Mouse (Mus musculus) embryonic facial prominence, embryonic 14.5 days (tissue): ENCODE measurements at regions not wholly inside any gene's neighbourhood (a gene's known extent, or its start where the extent isn't known, plus 50 kb on each side); places are given as distances from the start of the nearest gene placed in this dataset.

Source experiments
- ATAC-seq: fragments of 200-750 bp; cut with Nextera tagmentation; 2 replicates; pipeline ENCODE4 v1.8.0; 2017; ENCODE audit warnings: low read depth, moderate number of reproducible peaks, moderate TSS enrichment
- DNase-seq: peaks from one replicate; pipeline ENCODE4 v3.0.0-alpha.2; 2015; ENCODE audit warnings: low spot score
- H3K27ac ChIP-seq: fragments of 300-500 bp; sonication (generic); replicated peaks from 2 replicates; pipeline ENCODE4 v1.5.1; 2014; ENCODE audit warnings: low read depth, mild to moderate bottlenecking, low read length, moderate library complexity
- H3K27me3 ChIP-seq: fragments of 300-500 bp; sonication (generic); replicated peaks from 2 replicates; pipeline ENCODE4 v1.6.1; 2014; ENCODE audit warnings: low read length; ENCODE audit not compliant: control insufficient read depth, insufficient read depth
- H3K36me3 ChIP-seq: fragments of 300-500 bp; sonication (generic); 2 replicates; pipeline ENCODE4 v1.6.1; 2014; ENCODE audit warnings: low read length, mixed read lengths; ENCODE audit not compliant: control insufficient read depth, insufficient read depth
- H3K4me1 ChIP-seq: fragments of 300-500 bp; sonication (generic); 2 replicates; pipeline ENCODE4 v1.6.1; 2014; ENCODE audit warnings: antibody characterized with exemption, low read length; ENCODE audit not compliant: control insufficient read depth, insufficient read depth
- H3K4me2 ChIP-seq: fragments of 300-500 bp; sonication (generic); 2 replicates; pipeline ENCODE4 v1.6.1; 2014; ENCODE audit warnings: low read depth, mild to moderate bottlenecking, low read length, moderate library complexity, mixed read lengths
- H3K4me3 ChIP-seq: fragments of 300-500 bp; sonication (generic); 2 replicates; pipeline ENCODE4 v1.5.1; 2014; ENCODE audit warnings: low read depth, mild to moderate bottlenecking, low read length
- H3K9ac ChIP-seq: fragments of 300-500 bp; sonication (generic); 2 replicates; pipeline ENCODE4 v1.6.1; 2014; ENCODE audit warnings: low read depth, mild to moderate bottlenecking, low read length, moderate library complexity, mixed read lengths
- H3K9me3 ChIP-seq: fragments of 300-500 bp; sonication (generic); 2 replicates; pipeline ENCODE4 v1.6.1; 2016; ENCODE audit warnings: low read length; ENCODE audit not compliant: control insufficient read depth
- WGBS: fragments of 180-500 bp; shearing (Covaris S2); extraction: QIAGEN DNeasy Blood & Tissue Kit; methylation state at CpG from one replicate; pipeline ENCODE4 v1.1.7; 2014; 5-methylcytosine and 5-hydroxymethylcytosine counted together

DNA sequence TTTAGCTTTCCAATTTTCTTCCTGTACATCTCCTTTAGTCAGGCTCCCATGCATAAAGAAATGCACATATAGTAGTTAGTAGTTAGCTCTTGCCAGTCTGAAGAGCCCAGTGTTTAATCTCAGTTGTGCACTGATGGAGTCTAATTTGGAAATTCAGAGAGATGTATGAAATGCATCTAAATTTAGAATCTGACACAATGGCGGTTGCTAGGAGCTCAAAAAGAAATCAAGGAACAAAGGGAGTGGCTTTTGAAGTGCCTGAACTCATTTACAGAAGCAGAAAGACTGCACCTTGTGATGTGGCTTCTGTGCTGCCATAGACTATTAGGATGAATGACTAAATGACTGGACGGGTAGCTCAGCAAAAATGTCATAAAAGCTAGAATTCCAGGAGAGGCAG, 916.3 kb downstream of the Rps29 start:
- Histone ChIP-seq H3K36me3 (no peaks in the 10 kb centered on the region), H3K9me3 (no peaks in the 10 kb centered on the region), H3K27ac (no peak overlapping the region), H3K4me3 (no peak overlapping the region), H3K4me2 (no peak overlapping the region), H3K9ac (no peak overlapping the region), H3K4me1 (no peaks in the 10 kb centered on the region), H3K27me3 (no peaks in the 10 kb centered on the region)
- DNase-seq (no peak), ATAC-seq (no peak)
- WGBS: 53% methylated on average over 2 of the region's 2 CpGs

DNA sequence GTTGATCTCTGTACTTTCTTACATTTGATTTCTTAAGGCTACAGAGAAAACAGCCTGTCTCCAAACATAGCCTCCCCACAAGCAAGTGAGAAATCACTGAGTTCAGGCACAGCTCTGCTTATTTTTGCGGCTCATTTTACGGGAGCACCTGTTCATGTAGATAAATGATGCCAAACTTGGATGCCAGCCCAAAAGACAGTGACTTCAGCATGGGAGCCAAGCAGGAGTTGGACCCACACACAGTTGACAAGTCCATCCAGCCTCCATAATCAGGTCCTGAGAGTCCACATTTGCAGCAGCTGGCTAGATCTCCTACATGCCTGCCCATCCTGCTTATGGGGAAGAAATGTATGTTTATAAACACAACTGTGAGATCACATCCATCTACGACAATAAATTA, 927.2 kb downstream of the Rps29 start:
- no peaks in the 10 kb centered on the region for H3K36me3 ChIP-seq
- no peaks in the 10 kb centered on the region for H3K4me1 ChIP-seq
- DNase-seq (peak; percentile 8), ATAC-seq (no peak)
- no peak overlapping the region for H3K27ac ChIP-seq
- WGBS: 84% methylated on average over 3 of the region's 3 CpGs
- H3K9ac ChIP-seq: no peak overlapping the region
- H3K4me3 ChIP-seq: no peak overlapping the region
- H3K4me2 ChIP-seq: no peak overlapping the region
- no peaks in the 10 kb centered on the region for H3K9me3 ChIP-seq
- H3K27me3 ChIP-seq: no peaks in the 10 kb centered on the region

DNA sequence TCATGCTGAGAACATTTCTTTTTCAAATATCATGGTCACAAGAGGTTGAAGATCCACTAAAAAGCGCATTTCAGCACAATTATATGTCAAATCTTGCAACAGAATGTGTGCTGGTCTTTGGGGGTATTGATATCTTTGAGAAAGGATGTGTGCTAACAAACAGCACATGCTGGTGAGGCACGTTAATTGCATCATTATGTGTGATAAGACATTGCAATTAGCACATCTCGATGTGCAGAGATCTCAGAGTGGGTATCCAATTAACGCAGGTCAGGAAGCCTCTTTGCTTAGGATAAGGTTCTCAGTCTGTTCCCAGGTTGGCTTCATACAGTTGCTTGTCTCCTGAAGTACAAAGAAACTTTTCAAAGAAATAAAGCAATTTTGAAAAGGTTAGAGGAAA, 941.9 kb downstream of the Rps29 start:
- H3K27ac ChIP-seq: no peak overlapping the region
- no peak for ATAC-seq
- no peak overlapping the region for H3K4me2 ChIP-seq
- H3K4me3 ChIP-seq: no peak overlapping the region
- no peak for DNase-seq
- H3K36me3 ChIP-seq: no peaks in the 10 kb centered on the region
- WGBS: 51% methylated on average over 4 of the region's 4 CpGs
- H3K9me3 ChIP-seq: no peaks in the 10 kb centered on the region
- no peaks in the 10 kb centered on the region for H3K27me3 ChIP-seq
- no peak overlapping the region for H3K9ac ChIP-seq
- H3K4me1 ChIP-seq: no peaks in the 10 kb centered on the region

DNA sequence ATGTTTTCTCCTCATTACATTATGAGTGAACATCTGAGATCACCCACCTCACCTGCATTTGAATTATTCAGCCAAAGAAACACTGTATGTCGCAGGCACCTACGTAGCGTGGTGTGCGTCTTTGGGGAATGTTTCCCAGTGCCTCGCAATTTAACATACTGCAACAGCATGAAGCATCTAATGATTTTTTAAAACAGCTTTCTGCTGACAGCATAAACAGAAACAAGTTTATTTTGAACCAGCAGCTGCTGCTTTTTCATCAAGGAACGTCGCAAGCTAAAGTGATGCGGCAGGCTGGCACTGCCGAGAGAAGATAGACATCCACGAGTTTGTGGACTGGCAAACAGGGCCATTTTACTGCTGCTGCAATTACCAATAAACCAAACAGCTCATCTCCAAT, 950.7 kb downstream of the Rps29 start:
- no peak overlapping the region for H3K4me3 ChIP-seq
- H3K27me3 ChIP-seq: no peaks in the 10 kb centered on the region
- no peak for DNase-seq
- no peak overlapping the region for H3K4me2 ChIP-seq
- ATAC-seq: no peak
- H3K27ac ChIP-seq: no peak overlapping the region
- 89% methylated on average over 10 of the region's 10 CpGs for WGBS
- H3K36me3 ChIP-seq: no peaks in the 10 kb centered on the region
- H3K9ac ChIP-seq: no peak overlapping the region
- H3K9me3 ChIP-seq: no peaks in the 10 kb centered on the region
- H3K4me1 ChIP-seq: no peaks in the 10 kb centered on the region

DNA sequence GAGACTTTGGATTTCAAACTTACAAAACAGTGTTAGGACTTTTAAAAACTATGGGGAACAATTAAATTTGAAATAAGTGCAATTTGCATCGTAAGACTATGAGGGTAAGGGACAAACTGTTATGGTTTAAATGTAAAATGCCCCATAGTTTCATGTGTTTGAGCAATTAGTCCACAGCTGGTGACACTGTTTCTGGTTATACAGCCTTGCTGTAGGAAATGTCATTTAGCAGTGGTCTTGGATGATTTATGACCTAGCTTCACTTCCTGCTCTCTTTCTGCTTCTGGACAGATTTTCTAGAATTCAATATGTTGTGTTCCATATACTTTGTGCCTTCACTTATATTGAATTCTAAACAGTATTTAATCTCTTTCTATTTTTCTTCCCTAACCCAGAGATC, 961.5 kb upstream of the Mdga2 start:
- H3K36me3 ChIP-seq: no peaks in the 10 kb centered on the region
- ATAC-seq: no peak
- WGBS: 86% methylated on average over 1 of the region's 1 CpGs

DNA sequence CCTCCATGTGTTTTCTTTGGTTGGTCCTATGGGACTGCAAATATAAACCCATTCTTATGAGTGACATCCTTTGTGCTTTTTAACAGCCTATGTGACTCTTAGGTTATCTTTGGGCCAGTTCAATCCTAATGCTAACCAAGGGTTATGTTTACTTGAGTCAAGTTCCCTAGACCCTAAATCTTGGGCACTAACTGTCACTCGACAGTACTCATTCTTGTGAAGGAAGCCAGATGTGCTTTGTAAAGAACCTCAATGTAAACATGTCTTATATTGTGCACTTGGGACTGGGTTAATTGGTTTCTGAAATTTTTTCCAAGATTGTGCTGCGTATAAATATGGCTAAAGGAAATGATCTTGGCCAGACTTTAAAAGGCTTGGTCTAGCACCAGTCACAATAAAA, 939.0 kb upstream of the Mdga2 start:
- H3K9ac ChIP-seq: no peak overlapping the region
- H3K27me3 ChIP-seq: no peaks in the 10 kb centered on the region
- H3K36me3 ChIP-seq: no peaks in the 10 kb centered on the region
- no peaks in the 10 kb centered on the region for H3K9me3 ChIP-seq
- WGBS: 62% methylated on average over 2 of the region's 2 CpGs
- ATAC-seq (no peak), DNase-seq (no peak)
- no peak overlapping the region for H3K27ac ChIP-seq
- no peaks in the 10 kb centered on the region for H3K4me1 ChIP-seq
- H3K4me3 ChIP-seq: no peak overlapping the region
- no peak overlapping the region for H3K4me2 ChIP-seq

More for the DNA sequence above, 961.5 kb upstream of the Mdga2 start:
- Histone ChIP-seq H3K4me3 (no peak overlapping the region), H3K27me3 (no peaks in the 10 kb centered on the region), H3K27ac (no peak overlapping the region), H3K9ac (no peak overlapping the region), H3K4me2 (no peak overlapping the region), H3K4me1 (no peaks in the 10 kb centered on the region), H3K9me3 (no peaks in the 10 kb centered on the region)
- DNase-seq: no peak

DNA sequence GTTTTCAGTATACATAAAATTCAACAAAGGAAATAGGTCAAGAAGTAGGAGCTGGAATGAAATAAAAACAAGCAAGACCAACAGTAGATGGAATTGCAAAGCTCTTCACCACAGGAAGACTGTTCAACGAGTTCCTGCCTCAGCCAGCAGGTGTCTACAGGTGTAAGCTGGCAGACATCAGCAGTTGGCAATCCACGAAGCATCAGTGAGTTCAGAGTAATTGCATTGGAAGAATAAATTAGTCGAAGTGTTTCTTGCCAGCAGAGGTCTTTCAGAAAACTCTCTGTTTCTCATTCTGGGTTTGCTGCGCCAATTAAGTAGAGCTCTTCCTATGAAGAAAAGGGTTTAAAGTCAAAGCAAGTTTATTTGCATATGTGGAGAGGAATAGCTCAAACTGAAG, 925.7 kb upstream of the Mdga2 start:
- 43% methylated on average over 4 of the region's 4 CpGs for WGBS

DNA sequence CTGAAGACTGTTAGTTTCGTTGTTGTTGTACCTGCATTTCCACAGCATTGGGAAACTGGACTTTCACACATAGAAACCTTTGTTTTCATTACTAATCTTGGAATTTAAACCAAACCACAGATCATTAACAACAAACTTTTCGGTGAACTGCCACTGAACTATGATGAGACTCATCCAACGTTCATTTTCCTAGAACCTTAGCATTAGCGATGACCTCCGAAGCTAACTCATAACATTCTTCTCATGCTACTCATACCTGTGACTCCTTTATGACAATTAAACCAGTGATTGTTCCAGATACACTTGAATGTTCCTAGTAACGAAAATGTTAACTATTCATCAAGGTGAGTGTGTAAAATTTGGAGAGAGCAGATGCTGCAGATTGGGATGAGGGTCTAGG, 917.5 kb upstream of the Mdga2 start:
- Histone ChIP-seq H3K27me3 (no peaks in the 10 kb centered on the region), H3K9ac (no peak overlapping the region), H3K4me1 (no peaks in the 10 kb centered on the region), H3K4me3 (no peak overlapping the region), H3K27ac (no peak overlapping the region), H3K36me3 (no peaks in the 10 kb centered on the region), H3K9me3 (no peaks in the 10 kb centered on the region), H3K4me2 (no peak overlapping the region)
- WGBS: 76% methylated on average over 6 of the region's 6 CpGs
- DNase-seq: no peak
- no peak for ATAC-seq

More for the DNA sequence above, 925.7 kb upstream of the Mdga2 start:
- Histone ChIP-seq H3K4me1 (no peaks in the 10 kb centered on the region), H3K4me2 (no peak overlapping the region), H3K27me3 (no peaks in the 10 kb centered on the region), H3K9ac (no peak overlapping the region), H3K27ac (no peak overlapping the region), H3K4me3 (no peak overlapping the region), H3K36me3 (no peaks in the 10 kb centered on the region), H3K9me3 (no peaks in the 10 kb centered on the region)
- ATAC-seq (no peak), DNase-seq (peak; percentile 17)

DNA sequence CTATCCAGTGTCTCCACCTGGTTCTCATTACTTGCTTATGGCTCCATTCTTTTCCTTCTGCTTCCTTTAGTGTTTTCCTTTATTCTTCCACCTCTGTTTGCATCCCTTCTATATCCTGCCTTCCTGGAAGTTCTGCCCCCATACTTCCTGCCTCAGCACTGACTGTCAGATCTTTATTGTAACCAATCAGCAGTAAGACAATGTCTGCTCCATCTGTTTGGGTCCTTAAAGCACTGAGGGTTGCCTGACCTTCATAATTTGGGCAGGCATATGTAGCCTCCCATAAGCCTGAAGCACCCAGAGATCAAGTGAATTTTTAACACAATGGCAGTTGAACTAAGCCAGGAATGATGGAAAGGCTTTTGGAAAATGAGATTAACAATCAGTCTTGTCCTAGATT, 909.4 kb upstream of the Mdga2 start:
- Histone ChIP-seq H3K4me1 (no peaks in the 10 kb centered on the region), H3K27ac (no peak overlapping the region), H3K4me3 (no peak overlapping the region), H3K9ac (no peak overlapping the region), H3K27me3 (no peaks in the 10 kb centered on the region), H3K4me2 (no peak overlapping the region), H3K36me3 (no peaks in the 10 kb centered on the region), H3K9me3 (no peaks in the 10 kb centered on the region)
- DNase-seq: no peak
- ATAC-seq: no peak
